Mouse (Mus musculus) CD8-positive naive resting alpha-beta T cell, adult 57 days (primary cell): Measurements from ENCODE around the gene Zbtb7a. TPM values are rescaled to one million over a fixed set of nuclear protein-coding genes. Genes with fewer than 3 reads are reported as not detected.

Source experiments
- total RNA-seq: library from RNA; stranded (reverse); gene quantifications from one replicate; pipeline ENCODE4 v1.2.4, GENCODE M21; 2023

Gene Zbtb7a
- total RNA-seq = 75.4 TPM

GRCm38 (mm10) chr10:81134966-81135681 lies at the start of gene Zbtb7a:
TSS of gene Zbtb7a (plus strand) at chr10:81135220.

GRCm38 (mm10) chr10:81105565-81106112 lies 29.4 kb upstream of the Zbtb7a start, which contains the start of gene Map2k2:
TSS of gene Map2k2 (plus strand) at chr10:81105915.

GRCm38 (mm10) chr10:81167200-81168086 lies 32.4 kb downstream of the Zbtb7a start, which contains the start of gene Pias4:
TSS of gene Pias4 (minus strand) at chr10:81167923.

GRCm38 (mm10) chr10:81176466-81177271 lies 41.6 kb downstream of the Zbtb7a start, which contains the start of gene Eef2:
TSS of gene Eef2 (plus strand) at chr10:81176631.

GRCm38 (mm10) chr10:81182336-81183333 lies 47.6 kb downstream of the Zbtb7a start, which contains the start of gene Dapk3:
TSS of gene Dapk3 (plus strand) at chr10:81183005.

GRCm38 (mm10) chr10:81183805-81184204 lies 48.8 kb downstream of the Zbtb7a start, which contains the start of gene 4930442H23Rik:
TSS of gene 4930442H23Rik (minus strand) at chr10:81183849.

GRCm38 (mm10) chr10:81201807-81202758 lies 67.1 kb downstream of the Zbtb7a start, which contains the start of gene Nmrk2:
TSS of gene Nmrk2 (minus strand) at chr10:81202051.

Other genes starting within 250 kb of the Zbtb7a start
- 62.9 TPM for gene Timm13, start 234.3 kb upstream of the Zbtb7a start, total RNA-seq
- gene Lmnb2, start 217.0 kb upstream of the Zbtb7a start, total RNA-seq = 12.3 TPM
- 20.3 TPM for gene Gadd45b, start 205.1 kb upstream of the Zbtb7a start, total RNA-seq
- not detected for gene Gng7, start 120.3 kb upstream of the Zbtb7a start, total RNA-seq
- not detected for gene Diras1, start 109.6 kb upstream of the Zbtb7a start, total RNA-seq
- 16.8 TPM for gene Slc39a3, start 97.8 kb upstream of the Zbtb7a start, total RNA-seq
- gene Sgta, start 75.0 kb upstream of the Zbtb7a start, total RNA-seq = 52.5 TPM
- 11.8 TPM for gene Thop1, start 65.2 kb upstream of the Zbtb7a start, total RNA-seq
- gene Creb3l3, start 36.3 kb upstream of the Zbtb7a start, total RNA-seq = not detected
- gene Map2k2, start 29.3 kb upstream of the Zbtb7a start, total RNA-seq = 113 TPM
- gene Pias4, start 32.7 kb downstream of the Zbtb7a start, total RNA-seq = 41.2 TPM
- gene Eef2, start 41.4 kb downstream of the Zbtb7a start, total RNA-seq = 2,569 TPM
- gene Dapk3, start 47.8 kb downstream of the Zbtb7a start, total RNA-seq = 63.4 TPM
- not detected for gene 4930442H23Rik, start 48.6 kb downstream of the Zbtb7a start, total RNA-seq
- 0.37 TPM for gene Nmrk2, start 66.8 kb downstream of the Zbtb7a start, total RNA-seq
- 0.12 TPM for gene Atcay, start 95.6 kb downstream of the Zbtb7a start, total RNA-seq
- 6.8 TPM for gene Zfr2, start 97.9 kb downstream of the Zbtb7a start, total RNA-seq
- 21.5 TPM for gene Matk, start 117.7 kb downstream of the Zbtb7a start, total RNA-seq
- 123 TPM for gene Mrpl54, start 131.7 kb downstream of the Zbtb7a start, total RNA-seq
- gene Apba3, start 131.7 kb downstream of the Zbtb7a start, total RNA-seq = 27.2 TPM
- gene Tjp3, start 156.4 kb downstream of the Zbtb7a start, total RNA-seq = 4.8 TPM
- 106 TPM for gene Pip5k1c, start 157.7 kb downstream of the Zbtb7a start, total RNA-seq
- gene Cactin, start 185.9 kb downstream of the Zbtb7a start, total RNA-seq = 48.0 TPM
- gene Tbxa2r, start 193.5 kb downstream of the Zbtb7a start, total RNA-seq = 39.9 TPM
- not detected for gene Gipc3, start 208.0 kb downstream of the Zbtb7a start, total RNA-seq
- 41.6 TPM for gene Hmg20b, start 215.3 kb downstream of the Zbtb7a start, total RNA-seq
- 4.8 TPM for gene Mfsd12, start 222.3 kb downstream of the Zbtb7a start, total RNA-seq
- 5.7 TPM for gene 4930404N11Rik, start 230.6 kb downstream of the Zbtb7a start, total RNA-seq
- 30.6 TPM for gene Fzr1, start 243.3 kb downstream of the Zbtb7a start, total RNA-seq
- gene Dohh, start 249.2 kb downstream of the Zbtb7a start, total RNA-seq = 44.9 TPM
- 5.8 TPM for gene Gm48551, start 249.2 kb downstream of the Zbtb7a start, total RNA-seq